Mouse (Mus musculus) adrenal gland, postnatal 36 days (tissue): ENCODE measurements around the gene Ogfrl1. TPM values are rescaled to one million over a fixed set of nuclear protein-coding genes. Genes with fewer than 3 reads are reported as not detected.
"Not testable (repeated sequence)": the region's sequence is repeated elsewhere in the genome, so short reads cannot be mapped to it uniquely, and the experiment has no call there.

Source experiments
- DNase-seq, 2 experiments: peaks; one replicate each; pipeline ENCODE4 v3.0.0; 2021; ENCODE audit warnings: mixed read lengths in 1 of 2
- long read RNA-seq, 2 experiments: library from polyadenylated mRNA; stranded (forward); transcript quantifications; one replicate each; pipeline ENCODE4 v2.0.0; 2021; ENCODE audit warnings: borderline sequencing depth in 2 of 2
- total RNA-seq, 2 experiments: library from RNA; stranded (reverse); gene quantifications; 2 replicates each; pipeline ENCODE4 v1.2.3; 2021

Ogfrl1 gene
- 1 to 10 TPM; 6.4 to 8.1 TPM for total RNA-seq
- long read RNA-seq, experiment 1, full-length matches to known transcripts = 14 of 27 reads
- long read RNA-seq, experiment 1, partial matches to known transcripts = 2 of 27 reads
- long read RNA-seq, experiment 1, other reads (novel, unspliced or antisense) = 11 of 27 reads
- long read RNA-seq, experiment 2, full-length matches to known transcripts = 4 of 6 reads
- long read RNA-seq, experiment 2, partial matches to known transcripts = 0 of 6 reads
- long read RNA-seq, experiment 2, other reads (novel, unspliced or antisense) = 2 of 6 reads

DNA sequence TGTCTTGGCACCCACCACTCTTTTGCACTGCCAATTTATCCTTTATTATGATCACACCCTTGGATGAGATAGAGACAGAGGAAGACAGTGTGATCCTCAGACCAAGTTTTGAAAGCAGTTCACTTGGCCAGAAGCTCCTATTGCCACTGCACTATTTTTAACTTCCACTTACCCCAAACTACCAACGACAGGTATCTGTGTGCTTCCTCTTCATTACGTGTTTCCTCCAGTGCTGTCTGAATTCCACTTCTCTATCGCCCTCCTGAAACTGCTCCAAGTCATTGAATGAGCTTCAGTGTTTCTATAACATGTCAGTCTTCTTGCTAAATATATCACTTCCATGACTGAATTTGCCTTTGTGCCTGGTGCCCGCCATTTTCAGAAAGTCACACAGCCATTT is at the start of gene Ogfrl1:
Ogfrl1 (minus strand) TSS at position 150 of the 400 bp plus-strand sequence.
- DNase-seq = no peak

DNA sequence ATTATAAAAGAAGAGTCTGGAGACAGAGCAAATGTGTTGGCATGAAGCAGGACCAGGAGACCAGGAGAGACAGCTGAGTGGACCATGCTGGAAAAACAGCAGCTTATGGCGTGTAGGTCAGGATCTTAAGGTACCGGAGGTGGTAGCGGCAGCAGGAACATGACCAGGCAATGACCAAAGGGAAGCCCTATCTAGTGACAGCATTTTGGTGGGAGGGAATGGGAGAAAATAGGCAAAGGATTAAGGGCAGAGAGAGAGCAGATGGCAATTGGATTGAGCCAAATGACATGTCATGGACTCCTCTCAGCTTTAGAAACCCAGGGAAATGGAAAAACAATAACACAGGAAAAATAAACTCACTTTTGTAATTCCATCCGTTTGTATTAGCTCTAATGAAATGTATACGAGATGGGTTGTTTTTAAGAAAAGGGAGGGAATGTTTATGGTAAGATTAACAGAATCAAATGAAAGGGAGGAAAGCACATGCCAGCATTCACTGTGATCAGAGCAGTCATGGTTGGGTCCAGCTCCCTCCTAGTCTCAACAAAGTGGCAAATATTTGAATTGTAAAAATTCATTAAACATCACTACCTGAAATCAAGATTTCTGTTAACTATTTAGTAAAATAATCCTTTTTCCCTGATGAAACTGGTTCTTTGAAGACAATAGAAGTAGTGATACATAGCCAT is 48.3 kb upstream of the Ogfrl1 start:
- DNase-seq = no peak

DNA sequence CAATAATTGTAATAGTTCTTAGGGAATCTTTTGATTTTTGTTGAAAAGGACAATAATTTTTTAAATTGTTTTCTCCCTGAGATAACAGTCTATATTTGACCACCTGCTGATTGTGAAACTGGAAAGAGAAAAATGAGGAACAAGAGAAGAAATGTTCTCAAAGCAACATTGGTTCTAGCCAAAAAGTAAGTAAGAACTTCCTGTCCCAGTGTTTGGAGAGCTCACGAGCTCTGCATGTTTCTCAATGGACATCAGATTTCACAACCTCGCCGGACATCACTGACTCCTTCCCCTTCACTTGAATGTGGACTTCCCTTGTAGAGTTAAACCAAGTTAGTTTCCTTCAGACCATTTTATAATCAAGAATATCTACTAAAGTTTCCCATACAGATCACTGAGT is 36.0 kb upstream of the Ogfrl1 start:
- peak in 1 of 2 experiments; percentile 2 for DNase-seq

DNA sequence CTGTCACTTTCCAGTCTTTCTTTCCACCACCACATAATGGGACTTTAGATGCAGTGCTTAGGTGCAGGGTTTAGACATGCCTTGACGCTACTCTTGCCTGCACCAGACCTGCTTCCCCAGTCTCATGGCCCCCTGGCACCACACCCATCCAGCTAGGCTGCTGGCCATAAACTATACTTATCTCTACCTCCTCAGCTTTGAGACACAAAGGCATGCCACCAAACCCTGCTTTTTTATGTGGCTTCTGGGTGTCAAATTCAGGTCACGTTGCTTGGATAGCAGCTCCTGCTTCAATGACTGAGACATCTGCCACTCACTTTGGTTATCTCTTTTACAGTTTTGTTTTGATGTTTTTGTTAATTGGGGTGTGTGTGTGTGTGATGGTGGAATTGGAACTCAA is 28.9 kb upstream of the Ogfrl1 start:
- no peak for DNase-seq

GRCm38 (mm10) chr1:23418941-23419340 is 21.4 kb upstream of the Ogfrl1 start:
- no peak for DNase-seq

DNA sequence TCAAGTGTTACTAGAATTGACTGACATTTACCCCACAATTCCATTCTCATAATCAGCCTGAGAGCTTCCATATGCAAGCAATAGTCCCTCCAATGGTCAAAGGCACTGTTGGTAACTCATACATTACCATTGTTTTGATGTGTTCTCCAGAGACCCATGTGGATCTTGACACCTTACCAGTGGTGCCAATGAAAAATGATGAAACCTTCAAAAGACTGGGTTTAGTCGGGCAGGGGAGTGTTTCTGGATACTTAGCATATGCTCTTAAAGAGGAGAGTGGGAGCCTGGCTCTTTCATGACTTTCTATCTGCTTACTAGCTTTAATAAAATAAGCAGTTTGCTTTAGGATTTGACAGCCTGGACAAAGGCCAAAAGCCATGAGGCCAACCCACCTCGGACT is 20.5 kb upstream of the Ogfrl1 start:
- no peak for DNase-seq

- DNase-seq = no peak
Observed at GRCm38 (mm10) chr1:23417562-23417961, 20.0 kb upstream of the Ogfrl1 start.

DNA sequence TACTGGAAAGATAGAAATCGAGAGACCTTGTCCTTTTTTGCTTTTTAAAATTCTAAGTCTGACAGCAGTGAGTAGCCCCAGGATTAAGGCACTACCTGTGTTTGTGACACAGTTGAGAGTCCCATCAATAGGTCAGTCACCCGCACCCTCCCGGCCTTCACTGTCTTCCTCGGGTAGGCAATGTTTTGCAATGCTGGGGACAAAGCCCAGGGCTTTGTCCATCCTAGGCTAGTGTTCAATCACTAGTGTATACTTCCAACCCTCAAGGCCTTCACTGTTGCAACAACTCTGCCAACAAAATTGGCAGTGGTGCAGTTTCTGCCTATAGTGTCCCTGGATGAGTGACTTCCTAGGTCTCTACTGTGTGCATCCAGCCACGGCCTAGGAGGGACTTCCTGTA is 14.0 kb upstream of the Ogfrl1 start:
- DNase-seq = no peak

DNA sequence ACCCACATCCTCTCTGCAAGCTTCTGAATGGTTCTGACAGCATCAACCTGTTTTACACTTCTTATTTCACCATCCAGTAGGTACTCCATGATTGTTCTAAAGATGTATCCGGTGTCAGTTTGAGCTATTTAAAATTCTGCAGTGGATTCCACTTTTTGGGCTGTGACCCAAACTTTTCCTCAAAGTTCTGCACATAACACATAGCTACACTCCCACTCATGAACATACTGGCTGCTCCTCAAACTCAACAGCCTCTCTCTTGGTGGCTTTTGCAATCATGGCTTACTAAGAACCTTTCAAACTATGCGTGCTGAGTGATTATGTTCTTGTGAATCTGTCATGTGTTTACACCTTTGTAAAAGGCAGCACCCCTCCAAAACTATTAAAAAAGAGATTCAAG is 12.4 kb upstream of the Ogfrl1 start:
- DNase-seq = no peak

DNA sequence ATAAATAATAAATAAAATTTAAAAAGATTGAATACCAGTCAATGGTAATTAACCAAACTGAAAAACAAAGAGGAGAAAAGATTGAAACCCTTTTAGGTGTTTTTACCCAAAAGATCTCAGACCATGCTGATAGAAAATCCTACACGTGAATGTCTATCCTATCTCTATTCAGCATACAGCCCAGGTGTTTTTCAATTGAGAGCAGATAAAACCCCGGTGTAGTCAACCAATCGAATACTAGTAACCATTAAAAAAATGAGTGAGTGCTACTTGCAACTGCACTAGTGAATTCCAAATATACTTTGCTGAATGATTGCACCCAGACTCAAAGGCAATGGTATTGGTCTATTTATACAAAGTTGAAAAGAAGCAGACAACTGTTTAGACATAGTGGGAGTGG is 4.8 kb upstream of the Ogfrl1 start:
- no peak for DNase-seq

DNA sequence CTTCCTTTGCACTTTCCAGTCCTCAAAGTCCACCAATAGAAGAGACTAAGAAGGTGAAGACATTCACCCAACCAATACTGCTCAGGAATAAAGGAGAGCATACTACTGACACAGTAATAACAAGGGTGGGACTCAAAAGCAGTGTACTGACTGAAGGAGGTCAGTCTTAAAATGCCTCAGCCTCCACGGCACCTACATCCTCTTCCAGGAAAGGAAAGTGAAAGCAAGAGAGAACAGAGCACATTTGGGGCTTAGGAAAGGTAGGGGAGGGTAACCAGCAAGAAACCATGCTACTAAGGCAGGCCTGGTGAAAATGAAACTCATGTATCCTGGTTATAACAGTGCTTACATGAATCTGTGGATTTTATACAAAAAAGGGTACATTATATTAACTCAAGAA is 2.0 kb upstream of the Ogfrl1 start:
- DNase-seq = no peak

GRCm38 (mm10) chr1:23394356-23394755 is 3.2 kb downstream of the Ogfrl1 start:
- not testable (repeated sequence) for DNase-seq

DNA sequence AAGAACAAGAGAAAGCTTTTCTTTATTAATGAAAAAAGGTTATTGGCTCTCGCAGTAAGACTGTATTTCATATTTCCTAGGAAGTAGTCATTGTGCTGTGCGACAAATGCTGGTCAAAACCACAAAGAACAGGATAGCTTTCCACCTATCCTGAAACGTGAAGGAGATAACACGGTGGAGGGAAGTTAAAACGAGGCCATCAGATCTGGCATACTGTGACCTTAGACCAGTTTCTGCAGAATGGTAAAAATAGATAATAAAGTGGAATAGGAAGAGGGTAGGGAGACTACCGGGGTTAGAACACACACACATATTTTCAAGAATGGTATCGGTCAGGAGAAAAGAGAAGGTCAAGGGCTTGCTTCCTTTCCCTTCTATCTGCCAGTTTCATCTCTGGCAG is 5.8 kb downstream of the Ogfrl1 start:
- DNase-seq = no peak

- DNase-seq = no peak
Observed at GRCm38 (mm10) chr1:23384326-23384725, 13.2 kb downstream of the Ogfrl1 start.

- DNase-seq = peak; percentile 99 to 100
Observed at GRCm38 (mm10) chr1:23382806-23383653, 14.5 kb downstream of the Ogfrl1 start.

GRCm38 (mm10) chr1:23382461-23382805 is 15.1 kb downstream of the Ogfrl1 start:
- no peak for DNase-seq

DNA sequence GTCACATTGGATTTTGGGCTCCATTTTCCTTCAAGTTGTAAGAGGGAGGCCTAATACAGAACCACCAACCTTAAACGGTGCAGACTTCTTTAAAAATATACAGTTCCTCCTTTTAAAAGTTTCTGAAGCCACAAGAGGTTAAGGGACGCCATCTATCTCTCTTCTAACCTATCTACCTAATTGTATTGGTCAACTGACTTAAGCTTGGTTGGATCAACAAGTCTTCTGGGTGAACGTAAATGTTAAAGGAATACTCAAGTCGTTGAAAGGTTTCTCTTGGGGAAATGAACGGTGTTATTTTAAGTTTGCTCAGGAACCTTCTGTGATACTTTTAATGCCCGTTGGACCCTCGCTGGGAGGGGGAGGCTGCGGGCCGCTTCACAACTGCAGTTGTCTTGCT is 15.5 kb downstream of the Ogfrl1 start:
- no peak for DNase-seq

DNA sequence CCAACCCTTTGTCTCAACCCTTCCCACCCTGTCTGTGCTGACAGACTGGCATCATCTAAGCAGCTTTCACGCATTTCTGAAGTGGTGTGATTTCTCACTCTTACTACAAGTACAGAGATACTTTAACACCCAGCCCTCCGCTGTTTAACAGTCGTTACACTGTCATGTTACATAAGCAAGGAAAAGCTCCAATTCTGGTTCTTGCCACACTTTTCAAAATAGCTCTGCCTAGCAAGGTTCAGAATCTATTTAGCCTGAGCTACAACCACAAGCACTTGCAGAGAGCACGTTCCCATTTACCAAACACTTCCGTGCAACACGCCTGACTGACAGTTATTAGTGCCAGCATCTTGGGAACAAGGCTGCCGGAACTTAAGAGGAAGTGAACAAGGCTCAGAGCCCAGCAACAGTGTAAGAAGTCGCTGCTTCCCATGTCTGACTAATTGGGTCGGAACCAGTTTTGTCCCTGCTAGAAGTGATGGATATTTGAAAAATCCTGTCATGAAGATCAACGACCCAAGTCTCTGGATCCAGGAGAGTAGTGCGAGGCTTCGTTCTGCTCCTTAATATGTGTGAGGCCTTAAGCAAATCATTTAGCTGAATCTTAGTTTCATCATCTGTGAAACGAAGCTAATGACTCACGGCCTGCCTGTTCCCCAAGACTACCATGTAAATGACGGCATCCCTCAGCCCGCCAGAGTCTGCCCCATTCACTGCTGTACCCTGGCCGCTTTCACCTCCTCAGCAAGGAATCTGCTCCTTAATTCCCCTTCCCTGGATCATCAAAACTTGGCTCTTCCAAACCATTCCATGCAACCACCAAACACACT is 17.4 kb downstream of the Ogfrl1 start:
- no peak for DNase-seq

GRCm38 (mm10) chr1:23379321-23379720 is 18.3 kb downstream of the Ogfrl1 start:
- DNase-seq = no peak

DNA sequence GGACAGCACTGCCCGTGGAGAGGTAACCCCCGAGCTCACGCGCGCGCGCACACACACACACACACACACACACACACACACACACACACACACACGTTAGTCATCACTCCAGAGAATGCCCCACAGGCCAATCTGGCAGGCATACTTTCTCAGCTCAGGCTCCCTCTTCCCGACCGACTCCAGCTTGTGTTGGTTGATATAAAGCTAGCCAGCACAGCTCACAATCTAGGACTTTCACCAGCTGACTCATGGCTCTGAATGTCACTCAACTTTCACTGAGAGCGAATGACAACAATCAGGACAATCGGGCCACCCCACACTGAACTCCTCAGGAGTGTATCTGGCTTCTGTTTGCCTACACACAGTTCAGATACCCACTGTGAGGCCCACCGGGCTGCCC is 20.0 kb downstream of the Ogfrl1 start:
- DNase-seq = peak; percentile 10 to 18

GRCm38 (mm10) chr1:23374156-23374555 is 23.4 kb downstream of the Ogfrl1 start:
- DNase-seq = no peak

GRCm38 (mm10) chr1:23365614-23366013 is 32.0 kb downstream of the Ogfrl1 start:
- no peak for DNase-seq
